Mouse (Mus musculus): ENCODE measurements around the gene Tubgcp2.

DNA sequence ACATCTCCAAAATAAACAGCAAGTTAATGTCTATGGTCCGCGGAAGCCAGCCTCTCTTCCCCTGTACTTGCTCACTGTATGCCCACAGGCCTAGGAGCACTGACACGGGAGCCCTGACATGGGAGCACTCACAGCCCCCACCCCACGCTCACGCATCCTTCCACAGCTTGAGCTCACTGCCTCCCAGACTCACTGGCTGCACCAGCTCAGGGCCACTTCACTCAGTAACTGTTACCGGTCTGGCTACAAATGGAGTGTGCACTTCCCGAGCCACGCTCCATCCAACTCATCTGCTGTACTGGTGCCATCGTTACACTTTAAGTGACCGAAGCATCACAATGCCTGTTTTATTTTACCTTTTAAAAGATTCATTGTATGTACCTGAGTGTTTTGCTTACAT, 4.1 kb downstream of the Tubgcp2 start:
- TF ChIP-seq CTCF (IDR thresholded peaks at IDR 0.05; ENCODE audit: borderline replicate concordance, insufficient read depth, low read length): no peak
- no peak for TF ChIP-seq POLR2A (IDR thresholded peaks at IDR 0.05; ENCODE audit: low read depth, low read length)
